Mouse (Mus musculus): Measurements from ENCODE around the gene Siae. TPM values are rescaled to one million over a fixed set of nuclear protein-coding genes. Genes with fewer than 3 reads are reported as not detected.

The Siae gene
- total RNA-seq, 2 experiments from 2014 or later = 4.1 to 4.6 TPM

- TF ChIP-seq CTCF (IDR thresholded peaks at IDR 0.05) = no peak
- intact Hi-C loops (cut with DNase I) = no loop called here
- H3K27ac ChIP-seq = peak overlapping the region; percentile 92
- H3K4me3 ChIP-seq = peak overlapping the region; percentile 77
- no peak for DNase-seq
These were observed 27.1 kb upstream of the Siae start for GRCm38 (mm10) chr9:37528225-37528970.

GRCm38 (mm10) chr9:37530031-37530887, 25.2 kb upstream of the Siae start:
- intact Hi-C loops (cut with DNase I) = no loop called here
- peak overlapping the region; percentile 77 for H3K4me3 ChIP-seq
- peak overlapping the region; percentile 92 for H3K27ac ChIP-seq
- peak; percentile 75 for DNase-seq
- peak; percentile 53 for TF ChIP-seq CTCF (IDR thresholded peaks at IDR 0.05)

- TF ChIP-seq CTCF (IDR thresholded peaks at IDR 0.05) = peak; percentile 55
- DNase-seq = peak; percentile 67
- H3K27ac ChIP-seq = peak overlapping the region; percentile 92
- intact Hi-C loops (cut with DNase I) = no loop called here
- peak overlapping the region; percentile 77 for H3K4me3 ChIP-seq
These were observed 24.4 kb upstream of the Siae start for GRCm38 (mm10) chr9:37530888-37531705.

- Histone ChIP-seq H3K27ac (peak overlapping the region; percentile 12; the same call in 1 of the 2 replicates), H3K4me3 (peak overlapping the region; percentile 9)
- intact Hi-C loops (cut with DNase I) = no loop called here
- DNase-seq = no peak
- TF ChIP-seq CTCF (IDR thresholded peaks at IDR 0.05) = no peak
These were observed 18.6 kb upstream of the Siae start for GRCm38 (mm10) chr9:37536851-37537250.

- Histone ChIP-seq H3K4me3 (peak overlapping the region; percentile 39), H3K27ac (peak overlapping the region; percentile 46)
- intact Hi-C loops (cut with DNase I) = no loop called here
- TF ChIP-seq CTCF (IDR thresholded peaks at IDR 0.05) = no peak
- DNase-seq = no peak
These were observed 17.7 kb upstream of the Siae start for GRCm38 (mm10) chr9:37537658-37538250.

- intact Hi-C loops (cut with DNase I) = loop anchor here (5.0 kb wide), 1 partner anchor 78 kb away; no protein-coding TSS in a partner anchor
- no peak within 1 kb of the TSS; the same call in 1 of the 2 replicates for H3K4me3 ChIP-seq
- peak within 1 kb of the TSS; percentile 46 for H3K27ac ChIP-seq
- TF ChIP-seq CTCF (IDR thresholded peaks at IDR 0.05) = no peak
- DNase-seq = no peak
These were observed 16.1 kb upstream of the Siae start, which contains the start of gene Vsig2 for GRCm38 (mm10) chr9:37539170-37540025. TSS of gene Vsig2 (plus strand) at chr9:37539255.

GRCm38 (mm10) chr9:37540226-37540625, 15.3 kb upstream of the Siae start:
- Histone ChIP-seq H3K27ac (peak overlapping the region; percentile 46; the same call in 1 of the 2 replicates), H3K4me3 (no peak overlapping the region)
- TF ChIP-seq CTCF (IDR thresholded peaks at IDR 0.05) = no peak
- no peak for DNase-seq
- intact Hi-C loops (cut with DNase I) = loop anchor here (5.0 kb wide), 1 partner anchor 77 kb away; no protein-coding TSS in a partner anchor

GRCm38 (mm10) chr9:37540701-37541575, 14.6 kb upstream of the Siae start:
- no peak for TF ChIP-seq CTCF (IDR thresholded peaks at IDR 0.05)
- H3K27ac ChIP-seq = peak overlapping the region; percentile 66
- no peak for DNase-seq
- intact Hi-C loops (cut with DNase I) = loop anchor here (5.0 kb wide), 1 partner anchor 76 kb away; no protein-coding TSS in a partner anchor
- peak overlapping the region; percentile 10; the same call in 1 of the 2 replicates for H3K4me3 ChIP-seq

GRCm38 (mm10) chr9:37541851-37542642, 13.5 kb upstream of the Siae start:
- no peak for TF ChIP-seq CTCF (IDR thresholded peaks at IDR 0.05)
- intact Hi-C loops (cut with DNase I) = loop anchor here (5.0 kb wide), 1 partner anchor 75 kb away; no protein-coding TSS in a partner anchor

More at GRCm38 (mm10) chr9:37541851-37542642, 13.5 kb upstream of the Siae start:
- DNase-seq = no peak
- Histone ChIP-seq H3K4me3 (no peak overlapping the region), H3K27ac (peak overlapping the region; percentile 66)
